Mouse (Mus musculus) left cerebral cortex, adult 18-20 months (tissue): ENCODE measurements around the gene Cbln3. TPM values are rescaled to one million over a fixed set of nuclear protein-coding genes. Genes with fewer than 3 reads are reported as not detected.

ENCODE experiments used
- DNase-seq, 2 experiments: peaks; one replicate each; pipeline ENCODE4 v3.0.0; 2021 to 2022; ENCODE audit warnings: low spot score in 2 of 2, mixed read lengths in 1 of 2
- total RNA-seq, 2 experiments: library from RNA; stranded (reverse); gene quantifications; 2 replicates each; pipeline ENCODE4 v1.2.3; 2021

Cbln3 gene
- total RNA-seq, 2 experiments from 2014 or later = 0.16 to 0.23 TPM

DNA sequence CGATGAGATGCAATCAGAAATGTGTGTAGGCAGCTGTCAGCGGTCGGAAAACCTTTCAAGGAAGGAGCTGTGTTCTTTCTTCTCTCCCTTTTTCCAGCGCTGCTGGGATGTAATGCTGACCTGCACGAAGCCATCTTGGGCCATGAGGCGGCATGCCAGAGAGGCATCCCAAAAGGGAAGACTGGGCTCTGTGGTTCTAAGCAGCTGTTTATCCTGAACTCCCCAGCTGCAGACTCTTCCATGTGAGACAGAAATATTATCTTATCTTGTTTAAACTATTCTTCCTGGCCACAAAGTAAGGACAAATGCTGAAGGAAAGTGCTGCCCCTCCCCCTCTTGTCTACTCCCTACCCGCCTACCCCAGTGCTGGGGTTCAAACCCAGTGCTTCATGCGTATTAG lies 3.2 kb downstream of the Cbln3 start:
- DNase-seq = no peak

DNA sequence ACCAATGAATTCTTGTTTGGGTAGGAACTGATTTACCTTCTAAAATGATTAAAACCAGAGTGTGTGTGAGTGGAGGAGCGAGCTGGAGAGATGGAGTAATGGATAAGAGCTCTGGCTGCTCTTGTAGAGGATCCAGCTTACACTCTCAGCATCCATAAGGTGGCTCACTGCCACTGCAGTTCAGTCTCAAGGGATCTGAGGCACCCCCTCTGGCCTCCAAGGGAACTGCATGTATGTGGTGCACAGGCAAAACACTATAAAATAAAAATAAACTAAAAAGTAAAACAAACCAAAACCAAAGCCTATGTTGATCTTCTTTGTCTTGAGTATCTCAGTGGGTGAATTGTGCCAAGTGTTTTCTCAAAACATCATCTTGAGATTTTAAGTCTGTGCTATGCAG lies 4.6 kb downstream of the Cbln3 start:
- peak; percentile 82 to 84 for DNase-seq

DNA sequence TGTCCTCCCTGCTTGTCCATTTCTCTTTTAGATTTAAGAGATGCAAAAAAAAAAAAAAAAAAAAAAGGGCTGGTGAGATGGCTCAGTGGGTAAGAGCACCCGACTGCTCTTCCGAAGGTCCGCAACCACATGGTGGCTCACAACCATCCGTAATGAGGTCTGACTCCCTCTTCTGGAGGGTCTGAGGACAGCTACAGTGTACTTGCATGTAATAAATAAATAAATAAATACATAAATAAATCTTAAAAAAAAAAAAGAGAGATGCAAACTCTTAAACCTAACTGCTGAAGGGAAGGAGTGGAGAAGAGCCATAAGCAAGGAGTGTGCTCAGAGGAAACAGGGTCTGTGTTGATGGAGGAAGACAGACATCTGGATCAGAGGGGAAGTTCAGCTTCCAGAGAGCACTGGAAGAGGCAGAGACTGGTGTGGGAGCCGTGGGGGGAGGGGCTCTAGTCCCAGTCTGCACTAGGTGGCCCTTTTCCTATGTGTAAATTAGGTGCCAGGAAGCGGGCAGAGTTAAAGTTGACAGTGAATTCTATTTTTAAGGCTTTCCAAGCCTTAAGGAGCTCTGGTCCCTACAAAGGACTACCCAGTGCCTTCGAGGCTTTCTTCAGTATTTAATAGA lies 5.8 kb downstream of the Cbln3 start:
- DNase-seq = no peak

DNA sequence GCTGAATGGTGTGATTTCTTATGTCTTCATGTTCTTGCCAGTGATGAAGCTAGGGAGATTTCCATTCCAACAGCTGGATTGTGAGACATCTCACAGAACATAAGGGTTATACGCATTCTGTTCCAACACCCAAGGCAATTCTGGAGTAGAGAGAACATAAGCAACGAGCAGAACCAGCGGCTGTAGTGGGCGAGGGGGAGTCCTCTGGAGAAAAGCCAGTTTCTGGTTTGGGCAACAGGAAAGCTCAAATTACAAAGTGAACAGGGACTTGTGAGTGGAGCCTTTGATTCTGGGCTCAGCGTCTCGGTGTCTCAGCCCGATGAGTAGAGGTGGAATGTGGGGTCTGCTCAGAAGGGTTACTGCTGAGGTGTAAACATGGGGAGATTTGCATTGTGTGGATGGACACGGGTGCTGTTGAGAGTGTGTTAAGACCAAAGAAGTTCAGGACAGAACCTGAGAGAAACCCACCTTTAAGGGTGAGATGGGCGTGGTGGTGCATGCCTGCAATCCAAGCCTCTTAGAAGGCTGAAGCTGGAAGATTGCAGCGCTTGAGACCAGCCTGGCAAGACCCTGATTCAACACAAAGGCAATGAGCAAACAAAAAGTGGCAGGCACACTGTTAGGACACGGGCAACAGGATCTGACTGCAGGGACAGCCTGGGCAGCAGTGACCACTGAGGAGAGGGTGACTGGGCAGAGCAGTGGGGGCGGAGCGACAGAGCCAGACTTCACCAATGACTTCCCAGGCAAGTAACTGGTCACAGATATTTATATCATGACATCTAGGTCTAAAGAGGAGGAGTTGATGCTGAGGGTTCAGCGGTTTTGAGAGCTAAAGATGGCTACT lies 6.5 kb downstream of the Cbln3 start:
- no peak for DNase-seq

DNA sequence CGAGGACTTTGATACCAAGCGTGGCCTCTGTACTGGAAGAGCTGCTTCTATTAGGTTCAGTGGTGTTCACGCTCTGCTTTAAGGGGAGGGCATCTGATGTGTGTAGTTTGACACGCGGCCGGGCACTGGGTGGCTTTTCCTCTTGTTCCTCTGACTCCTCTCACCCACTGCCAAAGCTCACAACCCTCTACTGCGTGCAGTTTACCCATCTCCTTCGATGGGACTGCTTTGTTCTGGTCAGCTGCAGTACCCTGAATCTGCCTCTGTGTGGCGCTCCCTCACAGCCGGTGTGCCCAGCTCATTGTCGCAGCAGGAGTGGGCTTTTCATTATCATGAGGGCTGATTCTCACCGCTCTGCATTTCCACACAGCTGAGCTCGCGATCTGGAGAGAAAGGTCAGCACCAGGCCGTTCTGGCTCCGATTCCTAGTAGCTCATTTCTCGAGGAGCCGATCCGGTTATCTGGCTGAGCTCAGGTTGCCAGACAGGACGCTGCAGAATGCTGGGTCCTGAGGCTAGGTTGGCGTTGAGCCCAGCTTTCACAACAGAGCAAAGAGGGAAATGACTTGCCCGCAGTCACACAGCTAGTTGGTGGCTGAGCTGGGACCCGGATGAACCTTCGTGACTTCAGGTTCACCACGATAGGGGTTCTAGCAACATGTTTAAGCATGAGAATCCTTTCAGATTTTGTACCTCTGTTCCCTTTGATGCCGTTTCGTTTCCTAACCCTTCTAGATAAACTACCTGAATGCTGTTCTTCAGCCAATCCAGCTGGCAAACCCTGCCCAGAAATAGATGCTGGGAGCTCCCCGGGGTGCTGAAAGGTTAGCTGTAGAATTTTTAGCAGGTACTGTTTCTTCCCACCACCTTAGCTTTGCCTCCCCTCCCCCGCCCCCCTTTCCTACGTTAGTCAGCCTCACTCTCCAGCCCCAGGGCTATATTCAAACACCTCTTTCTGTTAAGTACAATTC lies 10.2 kb downstream of the Cbln3 start:
- DNase-seq = peak; percentile 67 to 77

DNA sequence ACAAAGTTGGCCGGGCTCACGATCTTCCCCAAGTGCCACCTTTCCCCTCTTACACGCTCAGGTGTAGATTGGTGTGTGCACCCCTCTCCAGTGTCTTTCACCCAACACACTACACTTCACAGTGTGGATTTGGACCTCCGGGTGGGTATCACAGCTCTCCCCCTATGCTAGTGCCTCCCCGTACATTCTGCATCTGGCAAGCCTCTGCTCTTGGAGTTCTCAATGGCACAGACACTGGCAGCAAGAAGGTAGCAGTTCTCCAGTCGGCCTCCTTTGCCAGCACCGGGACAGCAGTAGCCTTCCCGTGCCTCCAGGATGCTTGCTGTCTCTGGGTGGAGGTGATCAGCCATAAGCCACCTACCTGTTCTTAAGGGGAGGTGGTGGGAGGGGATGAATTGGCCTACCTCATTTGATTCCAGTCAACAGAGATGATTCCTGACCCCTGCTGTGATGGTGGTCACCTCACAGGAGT lies 10.9 kb downstream of the Cbln3 start:
- no peak for DNase-seq

DNA sequence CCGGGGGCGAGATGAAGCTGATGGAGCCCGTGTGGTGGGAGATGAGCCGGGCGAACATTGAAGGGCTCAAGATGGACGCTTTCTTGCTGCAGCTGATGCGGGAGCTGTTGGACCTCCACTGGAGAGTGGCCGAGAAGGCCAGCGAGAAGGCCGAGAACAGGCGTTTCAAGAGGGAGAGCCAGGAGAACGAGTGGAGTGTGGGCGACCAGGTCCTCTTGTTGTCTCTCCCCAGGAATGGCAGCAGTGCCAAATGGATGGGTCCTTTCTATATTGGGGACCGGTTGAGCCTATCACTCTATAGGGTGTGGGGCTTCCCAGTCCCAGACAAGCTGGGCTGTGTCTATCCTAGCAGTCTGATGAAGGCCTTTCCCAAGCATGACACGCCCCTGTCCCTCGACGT lies 11.6 kb downstream of the Cbln3 start:
- no peak for DNase-seq

DNA sequence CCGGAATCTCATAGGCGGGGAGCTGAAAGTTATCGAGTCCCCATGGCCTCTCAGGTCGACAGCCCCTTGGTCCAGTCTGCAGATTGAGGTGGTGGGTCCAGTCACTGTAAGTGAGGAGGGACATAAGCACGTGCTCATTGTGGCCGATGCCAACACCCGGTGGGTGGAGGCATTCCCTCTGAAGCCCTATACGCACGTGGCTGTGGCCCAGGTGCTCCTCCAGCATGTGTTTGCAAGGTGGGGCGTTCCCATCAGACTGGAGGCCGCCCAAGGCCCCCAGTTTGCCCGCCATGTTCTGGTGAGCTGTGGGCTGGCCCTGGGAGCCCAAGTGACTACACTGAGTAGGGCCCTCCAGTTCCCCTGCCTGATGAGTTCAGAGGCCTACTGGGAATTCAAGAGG lies 12.2 kb downstream of the Cbln3 start:
- no peak for DNase-seq

DNA sequence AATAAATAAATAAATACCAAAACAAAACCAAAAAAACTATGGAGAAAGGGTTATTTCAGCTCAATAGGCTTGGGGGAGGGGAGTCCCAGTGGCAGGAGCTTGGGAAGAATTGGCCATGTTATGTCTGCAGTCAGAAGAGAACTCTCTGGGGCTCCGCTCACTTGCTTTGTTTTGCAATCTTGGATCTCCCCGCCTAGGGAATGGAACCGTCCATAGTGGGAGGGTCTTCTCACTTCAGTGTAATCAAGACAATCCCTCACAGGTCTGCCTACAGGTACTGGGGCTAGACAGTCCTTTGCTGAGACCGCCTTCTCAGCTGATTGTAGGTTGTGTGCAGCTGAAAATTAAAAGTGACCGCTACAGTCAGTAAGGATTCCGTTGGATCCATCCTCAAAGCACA lies 14.7 kb downstream of the Cbln3 start:
- no peak for DNase-seq

DNA sequence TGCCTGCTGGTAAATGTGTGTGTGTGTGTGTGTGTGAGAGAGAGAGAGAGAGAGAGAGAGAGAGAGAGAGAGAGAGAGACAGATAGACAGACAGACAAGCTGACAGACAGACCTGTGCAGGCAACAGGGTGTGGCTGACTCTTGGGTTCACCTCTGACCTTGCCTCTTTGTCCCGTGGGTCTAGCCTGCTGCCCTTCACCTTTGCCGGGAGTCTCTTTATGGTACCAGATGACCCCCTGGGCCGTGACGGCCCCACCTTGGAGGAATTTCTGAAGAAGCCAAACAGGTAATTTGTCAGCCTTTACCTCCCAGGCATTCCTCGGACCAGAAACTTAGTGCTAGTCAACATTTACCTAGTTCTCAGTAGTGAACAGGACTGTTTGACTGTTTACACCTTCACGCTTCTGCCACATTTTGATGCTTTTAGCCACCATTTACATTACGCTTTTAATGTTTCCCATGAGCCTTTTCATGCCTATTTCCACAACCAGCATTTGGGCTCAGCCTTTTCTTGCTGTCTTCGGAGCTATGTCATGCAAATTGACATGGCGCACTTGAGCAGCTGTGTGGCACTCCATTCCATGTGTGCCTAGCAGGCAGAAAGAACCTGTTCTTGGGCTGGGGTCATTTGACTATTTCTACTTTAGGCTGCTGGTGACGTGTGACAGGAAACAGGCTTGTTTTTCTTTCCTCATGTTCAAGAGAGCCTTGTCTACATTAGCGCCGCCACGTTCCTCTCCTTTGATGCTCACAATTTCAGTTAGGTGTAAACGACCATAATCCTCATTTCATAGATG lies 15.8 kb downstream of the Cbln3 start:
- DNase-seq = no peak

DNA sequence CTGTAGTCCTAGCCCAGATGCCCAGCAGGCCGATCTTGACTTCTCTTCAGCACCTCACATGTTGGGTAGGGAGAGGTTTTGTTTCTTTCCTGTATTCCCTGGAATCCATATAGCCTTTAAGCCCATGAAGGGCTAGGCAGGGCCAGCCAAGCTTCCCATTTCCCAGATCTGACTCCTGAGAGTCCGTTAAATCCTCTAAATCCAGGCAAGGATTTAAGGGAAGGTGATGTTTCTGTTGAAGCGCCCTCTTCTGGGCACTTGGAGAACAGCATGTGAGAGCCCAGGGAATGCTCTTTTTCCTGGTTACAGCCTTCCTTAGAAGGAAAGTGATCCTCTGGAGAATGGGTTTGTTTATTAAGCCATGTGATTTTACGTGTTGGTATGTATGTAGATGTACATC lies 17.2 kb downstream of the Cbln3 start:
- DNase-seq = peak; percentile 65

DNA sequence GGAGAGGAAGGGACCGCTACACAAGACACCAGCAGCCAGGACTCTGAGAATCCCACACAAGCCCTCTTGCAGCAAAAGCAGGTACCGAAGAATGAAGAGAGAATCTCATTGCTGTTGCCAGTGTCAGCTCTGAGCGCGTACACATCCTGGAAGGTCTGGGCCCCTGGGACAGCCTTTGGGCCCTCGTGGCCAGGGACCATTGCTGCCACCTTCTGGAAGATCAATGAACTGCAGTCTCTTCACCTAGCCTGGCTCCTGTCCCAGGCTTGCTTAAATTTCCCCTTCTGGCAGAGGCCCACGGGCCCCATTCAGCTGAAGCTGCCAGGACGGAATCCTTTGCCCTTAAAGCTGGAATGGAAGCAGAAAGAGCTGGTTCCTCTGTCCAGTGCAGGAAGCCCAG lies 20.4 kb downstream of the Cbln3 start:
- peak; percentile 37 to 55 for DNase-seq

DNA sequence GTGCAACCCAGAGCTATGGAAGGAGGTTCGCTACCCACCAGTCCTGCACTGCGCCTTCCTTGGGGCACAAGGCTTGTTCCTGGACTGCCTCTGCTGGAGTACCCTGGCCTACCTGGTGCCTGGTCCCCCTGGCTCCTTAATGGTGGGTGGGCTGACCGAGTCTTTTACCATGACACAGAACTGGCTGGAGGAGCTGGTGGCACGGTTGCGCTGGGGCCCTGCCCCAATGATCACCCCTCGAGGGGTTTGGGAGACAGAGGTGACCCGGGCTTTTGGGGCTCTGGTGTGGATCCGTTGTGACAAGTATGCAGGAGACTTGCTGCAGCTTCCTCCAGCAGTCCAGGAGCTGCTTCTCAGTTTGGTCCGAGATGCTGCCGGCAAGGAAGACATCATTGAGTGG lies 21.2 kb downstream of the Cbln3 start:
- DNase-seq = no peak

DNA sequence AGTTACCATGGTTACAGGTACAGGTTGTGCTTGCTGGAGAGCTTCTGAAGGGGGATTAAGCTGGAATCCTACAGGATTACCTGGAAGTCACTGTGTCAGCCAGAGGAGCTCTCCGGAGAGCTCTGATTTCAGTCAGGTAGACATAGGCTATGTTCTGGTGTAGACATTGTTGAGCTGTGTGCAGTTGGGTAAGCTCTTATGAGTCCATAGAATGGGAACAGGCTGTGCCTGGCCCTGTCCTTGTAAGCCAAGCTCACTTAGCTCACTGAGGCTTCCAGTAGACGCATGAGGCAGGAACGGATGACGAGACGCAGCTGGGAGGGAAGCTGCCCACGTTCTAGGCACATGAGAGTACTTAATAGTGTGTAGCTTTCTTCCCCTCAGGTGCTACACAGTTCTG lies 22.0 kb downstream of the Cbln3 start:
- DNase-seq = no peak

DNA sequence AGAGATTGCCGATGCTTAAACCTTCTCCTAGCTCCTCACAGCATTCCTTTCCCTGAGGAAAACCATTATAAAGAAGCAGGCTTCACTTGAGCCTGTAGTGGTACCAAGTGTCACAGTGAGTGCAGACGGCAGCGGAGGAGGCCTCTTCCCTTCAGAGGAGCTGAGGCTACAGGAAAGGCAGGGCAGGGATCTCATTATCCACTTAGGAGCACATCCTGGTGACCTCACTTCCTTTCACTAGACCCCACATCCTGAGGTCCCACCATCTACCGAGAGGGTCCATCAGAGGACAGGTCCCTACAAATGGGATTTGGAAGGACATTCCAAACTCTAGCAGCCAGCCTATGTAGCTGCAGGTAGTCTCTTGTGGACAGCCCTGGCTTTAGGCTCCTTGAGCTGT lies 26.6 kb downstream of the Cbln3 start:
- DNase-seq = no peak

DNA sequence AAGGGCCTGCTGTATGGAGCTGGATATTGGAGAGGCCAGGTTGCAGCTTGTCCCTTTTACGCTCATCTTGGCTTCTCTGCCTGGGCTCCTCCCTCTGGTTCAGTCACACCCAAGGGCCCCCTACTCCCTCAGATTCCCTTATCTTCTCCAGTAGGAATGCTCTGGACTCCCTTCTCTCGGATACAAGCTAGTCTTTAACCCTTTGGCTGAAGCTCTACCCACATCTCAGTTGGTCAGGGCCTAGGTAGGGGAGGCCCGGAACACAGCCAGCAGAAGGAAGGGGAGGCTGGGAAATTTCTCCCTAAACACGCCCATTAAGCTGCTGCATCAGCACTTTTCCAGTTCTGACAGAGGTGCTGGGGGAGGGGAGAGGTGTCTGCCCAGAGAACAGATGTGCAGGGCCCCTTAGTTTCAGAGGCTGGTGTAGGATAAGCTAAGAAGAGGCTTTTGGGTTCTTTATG lies 29.1 kb downstream of the Cbln3 start:
- no peak for DNase-seq

DNA sequence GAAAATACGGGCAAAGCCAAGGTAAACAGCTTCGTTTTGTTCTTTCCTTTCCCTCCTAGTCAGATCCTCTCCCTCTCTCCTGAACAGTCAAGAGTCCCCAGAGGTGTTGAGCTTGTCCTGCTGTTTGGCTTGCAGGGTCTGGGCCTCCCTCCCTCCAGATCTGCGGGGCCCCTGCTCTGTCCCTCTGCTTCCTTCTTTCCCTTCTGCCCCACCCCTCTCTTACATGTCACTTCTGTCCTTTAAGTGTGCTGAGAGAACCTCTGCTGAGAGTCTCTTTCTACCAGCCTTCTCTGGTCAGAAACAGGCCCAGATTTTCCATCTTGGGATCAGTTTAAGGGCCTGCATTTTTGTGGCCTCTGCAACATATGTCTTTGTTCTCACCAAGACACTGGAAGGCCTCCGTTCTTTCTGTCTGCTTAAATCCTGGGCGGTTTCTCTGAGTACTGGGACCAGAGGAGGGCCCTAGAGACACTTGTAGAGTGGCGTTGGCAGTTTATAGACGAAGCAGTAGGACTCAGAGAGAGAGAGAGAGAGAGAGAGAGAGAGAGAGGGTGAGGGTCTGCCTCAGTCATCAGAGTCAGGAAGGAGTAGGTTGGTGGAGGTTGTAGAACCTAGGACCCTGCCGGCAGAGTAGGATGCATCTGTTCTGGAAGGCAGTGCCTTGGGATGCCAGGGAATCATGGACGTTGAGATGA lies 29.6 kb downstream of the Cbln3 start:
- DNase-seq = no peak

DNA sequence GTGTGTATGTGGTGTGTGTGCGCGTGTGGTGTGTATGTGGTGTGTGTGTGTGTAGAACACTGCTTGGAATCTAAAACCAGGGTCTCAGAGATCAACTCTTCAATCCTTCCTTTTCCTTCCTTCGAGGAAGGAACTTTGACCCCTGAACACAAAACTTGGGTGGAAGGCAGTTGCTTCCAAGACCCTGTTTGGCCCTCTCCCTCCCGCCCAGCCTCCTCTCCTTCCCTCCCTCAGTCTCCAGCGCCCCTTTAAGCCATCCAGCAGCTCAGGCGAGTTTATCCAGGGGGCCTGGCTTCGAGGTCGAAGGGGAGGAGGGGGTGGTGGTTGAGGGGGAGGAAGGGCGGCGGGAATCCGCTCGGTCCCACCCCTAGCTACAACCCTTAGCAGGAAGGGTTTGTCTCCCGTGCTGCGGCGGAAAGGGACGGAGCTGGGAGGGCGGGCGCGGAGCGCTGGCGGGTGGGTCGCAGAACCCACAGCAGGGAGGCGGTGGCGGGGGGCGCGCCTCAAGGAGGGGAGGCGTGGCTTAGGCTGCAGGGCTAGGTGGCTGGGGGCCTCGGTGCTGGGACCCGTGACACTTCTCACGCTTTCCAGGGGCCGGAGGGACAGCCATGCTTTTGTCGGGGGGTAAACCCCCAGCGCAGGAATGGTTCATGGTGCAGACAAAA lies 30.4 kb downstream of the Cbln3 start, which contains the start of gene Nynrin:
Gene Nynrin (plus strand): TSS at position 390 of the 665 bp plus-strand sequence.
- DNase-seq = no peak
